Mouse (Mus musculus) spleen, adult 12 weeks (tissue): ENCODE data around the gene Mapk10.

Experiments used
- DNase-seq: peaks from one replicate; pipeline ENCODE4 v3.0.0; 2022; ENCODE audit warnings: low spot score

Gene Mapk10

DNA sequence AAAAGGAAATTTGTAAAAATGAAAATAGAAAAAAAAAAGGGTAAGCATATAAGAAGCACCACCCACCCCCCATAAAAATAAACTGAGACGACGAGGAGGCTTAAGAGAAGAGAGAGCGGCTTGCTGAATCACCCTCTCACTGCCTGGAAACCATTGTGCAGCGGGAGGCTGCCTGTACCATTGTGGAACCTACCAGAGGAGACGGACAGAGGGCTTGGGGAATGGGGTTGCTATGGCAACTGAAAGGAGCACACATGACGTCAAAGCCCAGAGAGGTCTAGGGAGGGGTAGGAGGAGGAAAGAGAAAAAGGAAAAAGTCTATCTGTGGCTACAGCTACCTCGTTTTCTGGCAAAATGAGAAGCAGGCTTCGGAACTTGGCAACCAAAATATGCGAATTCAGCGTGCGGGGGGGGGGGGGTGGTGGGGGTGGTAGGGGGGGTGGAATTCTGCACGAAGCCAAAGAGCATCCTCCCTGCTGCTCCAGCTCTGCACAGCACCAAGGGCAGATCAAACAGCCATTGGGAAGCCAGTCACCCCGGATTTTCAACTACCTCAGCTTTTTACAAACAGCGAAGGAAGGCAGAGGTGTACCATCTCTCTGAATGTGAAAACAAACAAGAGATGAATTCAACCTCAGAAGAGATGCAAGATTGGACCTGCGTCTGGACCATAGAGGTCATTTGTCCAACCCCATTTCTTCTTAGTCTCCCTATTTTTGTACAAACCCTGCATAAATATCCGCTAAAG is at the start of gene Mapk10:
Gene Mapk10, minus strand, starts transcription at position 234 of the 748 bp plus-strand sequence.
- DNase-seq = no peak

DNA sequence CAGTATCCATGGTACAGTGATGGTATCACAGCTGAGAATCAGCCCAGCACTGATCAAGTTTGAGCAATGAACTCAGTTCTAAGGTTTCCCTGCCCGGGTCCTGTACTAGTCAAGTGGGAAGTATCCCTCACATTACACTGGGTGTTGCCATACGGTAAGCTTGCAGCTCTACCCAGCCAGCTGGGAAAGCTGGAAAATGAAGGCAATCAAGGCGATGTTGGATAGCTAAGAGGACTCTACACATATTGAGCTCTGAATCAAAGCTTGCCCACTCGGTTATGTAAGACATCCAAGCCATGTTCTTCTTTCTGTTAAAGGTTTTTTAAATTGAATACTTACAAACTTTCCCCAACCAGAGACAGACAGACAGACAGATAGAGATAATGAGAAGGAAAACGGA is 45.0 kb upstream of the Mapk10 start:
- DNase-seq = no peak

DNA sequence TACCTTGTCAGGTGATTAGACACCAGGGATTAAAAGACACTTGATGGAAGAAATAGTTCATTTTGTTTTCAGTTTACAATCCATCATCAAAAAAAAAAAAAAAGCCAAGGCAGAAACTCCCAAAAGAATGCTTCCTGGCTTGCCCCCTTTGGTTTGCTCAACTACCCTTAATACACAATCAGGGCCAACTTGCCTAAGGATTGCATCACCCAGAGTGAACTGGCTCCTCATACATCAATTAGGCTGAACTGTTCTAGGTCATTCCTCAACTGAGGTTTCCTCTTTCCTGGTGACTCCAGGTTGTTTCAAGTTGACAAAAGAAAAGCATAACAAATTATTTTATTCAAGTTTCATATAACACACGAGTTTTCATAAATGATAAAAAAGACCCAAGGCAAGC is 31.3 kb upstream of the Mapk10 start:
- no peak for DNase-seq

DNA sequence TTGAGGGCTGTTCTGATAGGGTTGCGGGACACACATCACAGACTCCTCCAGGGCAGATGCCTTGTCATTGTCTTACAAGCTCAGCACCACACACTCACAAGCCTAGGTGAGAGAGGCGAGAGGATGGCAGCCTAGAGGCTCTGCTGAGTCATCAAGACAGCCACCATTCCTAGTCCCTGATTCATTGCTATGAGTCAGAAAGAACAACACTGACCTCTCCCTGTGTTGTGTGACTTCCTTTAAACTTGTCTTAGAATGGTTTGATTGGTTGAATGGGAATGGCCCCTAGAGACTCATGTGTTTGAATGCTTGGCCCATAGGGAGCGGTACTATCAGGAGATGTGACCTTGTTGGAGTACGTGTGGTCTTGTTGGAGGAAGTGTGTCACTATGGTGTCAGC is 20.7 kb upstream of the Mapk10 start:
- DNase-seq = no peak

DNA sequence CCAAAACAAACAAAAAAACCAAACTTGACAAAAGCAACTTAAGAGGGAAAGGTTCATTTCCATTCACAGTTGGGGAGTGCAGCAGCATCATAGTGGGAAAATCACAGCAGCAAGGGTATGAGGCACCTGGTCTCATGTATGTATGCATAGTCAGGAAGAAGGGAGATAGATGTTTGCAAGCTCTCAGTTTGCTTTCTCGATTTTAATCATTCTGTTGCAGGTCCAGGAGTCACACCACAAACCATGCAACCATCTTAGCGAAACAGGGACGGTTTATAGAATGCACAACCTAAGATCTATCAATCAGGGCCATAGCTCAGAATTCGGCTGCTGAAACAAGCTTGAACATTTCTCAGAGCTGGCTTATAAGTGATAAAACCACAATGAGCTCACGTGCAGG is 19.2 kb upstream of the Mapk10 start:
- DNase-seq = no peak

DNA sequence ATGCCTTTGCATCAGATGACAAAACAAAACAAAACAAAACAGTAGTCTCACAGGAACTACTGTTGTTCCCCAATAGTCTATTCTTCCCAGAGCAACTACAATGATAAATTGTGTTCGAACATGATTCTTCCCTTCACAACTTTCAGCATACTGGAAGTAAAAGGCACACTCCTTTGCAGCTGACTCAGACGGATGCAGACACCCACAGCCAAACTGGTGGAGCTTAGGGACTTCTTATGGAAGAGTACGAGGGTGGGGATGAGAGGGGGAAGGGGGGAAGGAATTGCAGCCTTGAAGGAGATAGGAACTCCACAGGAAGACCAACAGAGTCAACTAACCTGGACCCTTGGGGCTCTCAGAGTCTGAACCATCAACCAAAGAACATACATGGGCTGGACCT is 18.2 kb upstream of the Mapk10 start:
- no peak for DNase-seq

DNA sequence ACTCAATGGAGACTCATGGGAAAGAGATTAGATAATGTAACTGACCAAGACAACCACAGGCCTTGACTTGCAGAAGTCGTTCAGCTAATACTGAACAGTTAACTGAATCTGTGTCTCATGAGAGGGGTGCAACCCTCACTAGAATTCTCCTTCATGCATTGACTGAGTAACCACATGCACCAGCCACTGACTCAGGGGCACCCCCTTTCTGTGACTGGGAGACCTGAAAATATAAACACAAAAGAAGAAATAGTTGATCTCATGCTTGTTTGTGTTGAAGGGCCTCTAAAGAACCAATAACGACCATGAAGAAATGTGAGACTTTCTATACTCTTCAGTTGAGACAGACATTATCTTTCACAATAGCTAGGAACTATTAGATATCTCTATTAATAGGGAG is 10.9 kb upstream of the Mapk10 start:
- no peak for DNase-seq

DNA sequence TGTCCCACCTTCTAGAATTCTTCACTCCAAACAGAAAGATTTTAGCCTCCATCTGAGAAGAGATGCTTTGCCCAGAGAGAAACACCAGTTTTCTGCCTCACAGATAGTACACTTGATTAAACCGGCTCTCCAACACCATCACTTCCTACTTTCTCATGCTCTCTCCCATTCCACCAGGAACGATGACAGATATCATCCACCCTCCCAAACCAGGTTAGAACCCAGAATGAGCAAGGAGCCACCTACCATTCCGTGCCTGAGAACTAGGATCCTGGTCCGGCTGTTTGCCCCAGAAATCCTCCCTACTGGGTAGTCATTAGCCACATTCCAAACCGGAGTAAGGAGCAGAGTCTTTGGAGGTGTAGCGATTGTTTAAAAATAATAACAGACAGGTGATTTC is 490 bp downstream of the Mapk10 start:
- DNase-seq = no peak

DNA sequence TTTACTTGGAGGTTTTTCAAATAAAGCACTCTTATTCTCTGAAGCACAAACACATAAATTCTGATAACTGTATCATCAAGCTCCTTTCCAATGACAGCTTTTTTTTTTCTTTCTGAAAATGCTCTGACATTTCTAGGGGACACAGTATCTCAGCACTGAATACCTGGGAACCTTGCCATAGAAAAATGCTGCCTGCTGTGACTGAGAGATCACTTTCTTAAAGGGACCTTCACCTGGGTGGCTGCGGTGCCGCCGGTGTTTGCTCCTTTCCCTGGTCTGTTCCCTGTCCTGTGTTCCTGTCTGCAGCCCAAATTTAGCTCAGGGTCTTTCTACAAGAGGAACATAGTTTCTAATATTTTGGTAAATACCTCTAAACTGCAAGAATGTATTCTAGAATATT is 1.1 kb downstream of the Mapk10 start:
- no peak for DNase-seq

DNA sequence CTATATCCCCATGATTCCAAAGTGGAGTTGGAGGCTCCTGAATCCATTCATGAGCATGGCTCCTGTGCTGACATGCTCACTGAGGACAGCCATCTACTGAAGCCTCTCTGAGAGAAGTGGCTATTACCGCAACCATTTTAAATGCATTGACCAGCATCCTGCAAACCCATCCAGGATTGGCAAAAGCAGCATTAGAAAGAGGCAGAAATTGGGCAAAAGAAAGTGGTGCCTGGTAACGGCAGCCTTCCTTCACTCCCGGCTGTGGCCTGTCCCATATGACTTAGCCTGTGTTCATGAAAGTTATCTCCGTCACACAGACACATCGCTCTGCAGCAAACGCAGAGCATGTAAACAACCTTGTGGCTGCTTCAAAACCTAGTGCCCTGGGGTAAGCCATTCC is 1.6 kb downstream of the Mapk10 start:
- DNase-seq = no peak

DNA sequence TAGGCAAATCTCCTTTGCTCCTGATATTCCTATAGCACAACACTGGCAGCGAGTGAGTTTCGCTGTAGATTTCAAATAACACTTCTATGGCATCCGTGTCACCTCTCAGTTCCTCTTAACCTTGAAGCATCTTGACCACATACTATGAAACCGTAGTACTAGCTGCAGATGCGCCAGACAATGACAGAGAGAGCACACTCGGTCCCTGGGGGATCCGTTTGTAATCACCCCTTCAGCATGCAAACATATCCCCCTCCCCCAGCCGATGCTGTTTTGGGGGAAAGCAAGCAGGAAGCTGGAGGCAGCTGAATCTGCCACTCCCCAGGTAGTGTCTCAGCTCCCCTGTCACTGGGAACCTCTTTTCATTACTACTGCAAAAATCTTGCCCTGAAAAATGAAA is 2.3 kb downstream of the Mapk10 start:
- no peak for DNase-seq

DNA sequence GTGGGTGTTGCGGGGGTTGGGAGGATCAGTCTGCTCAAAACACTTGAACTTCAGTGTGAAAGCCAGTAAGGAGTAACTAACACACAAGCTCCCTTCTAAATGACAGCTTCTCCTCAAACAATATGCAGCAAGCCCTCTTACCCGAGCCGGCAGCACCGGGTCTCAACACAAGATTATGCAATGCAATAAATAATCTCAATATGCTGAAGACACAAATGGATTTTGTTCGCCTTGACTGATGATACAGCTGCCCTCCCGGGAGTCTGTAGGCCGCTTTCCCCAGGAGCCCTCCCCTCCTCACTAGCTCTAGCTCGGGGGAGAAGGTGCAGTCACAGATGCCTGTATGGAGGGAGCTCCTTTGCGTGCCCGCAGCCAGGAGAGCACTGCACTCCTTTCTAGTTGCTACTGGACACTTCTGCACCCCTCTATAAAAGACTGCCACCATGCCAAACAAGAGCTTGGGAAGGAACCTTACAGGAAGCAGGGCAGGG is 3.1 kb downstream of the Mapk10 start:
- no peak for DNase-seq

DNA sequence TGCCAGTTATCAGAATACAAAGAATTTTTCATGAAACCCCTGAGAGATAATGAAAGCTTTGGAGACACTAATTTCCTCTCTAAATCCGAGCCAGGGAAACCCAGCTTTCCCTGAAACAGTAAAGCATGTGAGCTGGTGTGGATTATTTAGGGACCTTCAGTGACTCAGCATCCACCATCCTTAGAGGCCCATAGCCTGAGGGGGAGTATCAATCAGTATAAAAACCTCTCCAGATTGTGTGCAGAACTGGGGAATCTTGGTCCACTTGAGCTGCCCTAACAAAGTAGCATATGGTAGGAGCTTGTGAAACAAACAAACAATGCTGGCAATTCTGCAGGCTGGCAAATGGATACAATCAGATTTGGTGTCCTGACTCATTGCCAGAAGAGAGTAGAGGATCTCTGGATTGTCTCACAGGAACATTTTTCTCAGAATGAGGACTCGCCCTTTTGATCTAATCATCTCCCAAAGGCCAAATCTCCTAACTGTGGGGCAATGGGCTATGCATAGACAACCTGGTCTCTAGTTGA is 13.3 kb downstream of the Mapk10 start:
- DNase-seq = no peak

DNA sequence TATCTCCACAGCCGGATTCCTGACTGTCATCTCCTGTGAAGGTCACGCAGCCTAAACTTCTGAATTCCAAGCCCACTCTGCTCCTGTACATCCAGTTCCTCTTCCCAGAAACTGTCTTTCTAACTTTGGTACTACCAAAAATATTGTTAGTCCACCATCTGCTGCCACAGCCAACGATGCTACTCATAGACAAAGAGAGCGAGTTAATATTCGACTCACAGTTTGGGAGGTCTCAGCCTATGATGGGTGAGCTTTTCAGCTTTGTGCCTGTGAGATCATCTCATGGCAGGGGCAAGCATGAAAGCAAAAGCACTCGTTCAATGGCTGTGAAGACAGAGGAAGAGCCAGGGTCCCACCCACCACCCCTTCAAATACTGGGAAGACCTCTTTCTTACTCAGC is 16.6 kb downstream of the Mapk10 start:
- DNase-seq = no peak

DNA sequence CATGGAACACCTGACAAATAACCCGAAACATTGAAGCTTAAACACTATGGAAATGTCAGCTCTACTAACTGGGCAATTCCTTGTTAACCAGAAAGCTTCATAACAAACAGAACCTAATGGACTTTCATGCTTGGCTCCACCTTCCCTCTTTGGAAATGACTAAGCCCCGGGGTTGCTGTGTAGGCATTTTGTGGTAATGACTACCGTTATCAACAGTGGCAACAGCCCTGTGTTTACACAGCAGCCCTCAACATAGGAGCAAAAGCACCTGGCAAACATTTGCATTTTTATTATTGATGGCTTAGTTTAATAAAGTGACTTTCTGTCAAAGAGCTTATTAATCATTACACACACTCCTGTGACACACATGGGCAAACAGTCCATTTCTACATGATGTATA is 17.4 kb downstream of the Mapk10 start:
- no peak for DNase-seq

DNA sequence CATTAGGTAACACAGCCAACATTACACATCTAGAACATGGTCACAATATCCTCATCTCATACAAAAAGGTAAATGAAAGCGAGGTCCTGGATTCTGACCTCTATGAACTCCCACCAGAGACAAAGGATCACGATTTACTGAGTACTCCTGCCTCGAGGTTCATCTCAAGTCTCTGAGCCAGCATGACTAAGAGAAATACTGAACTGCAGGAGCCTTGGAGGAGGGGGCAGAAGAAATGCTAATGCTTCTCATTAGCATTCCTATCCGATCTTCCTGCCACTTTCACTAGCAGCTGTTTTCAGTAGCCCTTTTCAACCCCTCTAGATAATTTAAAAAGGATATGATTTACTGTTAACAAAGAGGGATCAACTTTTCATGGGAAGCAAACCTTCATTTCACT is 19.6 kb downstream of the Mapk10 start:
- no peak for DNase-seq

DNA sequence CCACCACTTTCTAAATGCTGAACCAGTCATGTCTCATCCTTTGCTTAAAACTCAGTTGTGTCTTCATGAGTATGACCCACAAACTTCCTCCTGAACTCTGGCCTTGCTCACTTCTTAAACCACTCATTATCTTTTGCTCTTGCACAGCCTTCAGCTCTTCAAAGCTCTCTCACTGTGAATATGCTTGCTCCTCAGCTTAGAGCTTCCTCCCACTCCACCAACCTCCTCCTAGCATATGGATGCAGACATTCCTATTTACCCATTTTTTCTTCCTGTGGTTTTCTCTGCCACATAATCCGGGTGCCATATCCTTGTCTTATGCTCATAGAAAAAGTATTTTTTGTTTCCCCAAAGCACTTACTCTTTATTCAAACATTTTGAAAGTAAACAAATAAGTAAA is 26.9 kb downstream of the Mapk10 start:
- DNase-seq = no peak

DNA sequence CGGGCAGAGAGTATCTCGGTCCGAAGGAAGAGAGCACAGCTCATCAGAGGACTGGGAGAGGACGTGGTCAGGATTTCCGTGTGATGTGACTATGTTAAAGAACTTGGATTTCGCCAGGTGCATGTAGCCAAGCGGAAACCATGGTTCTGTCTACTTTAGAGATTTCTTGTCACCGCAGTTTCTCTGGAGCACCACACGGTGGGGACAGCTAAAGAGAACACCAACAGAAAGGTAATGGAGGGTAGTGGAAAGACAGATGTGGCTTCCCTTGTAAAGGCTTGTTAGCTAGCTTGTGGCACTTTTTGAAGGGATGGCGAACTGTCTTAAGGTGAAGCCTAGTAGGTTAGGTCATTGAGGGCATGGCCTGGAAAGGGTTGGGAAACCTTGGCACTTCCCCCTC is 29.5 kb downstream of the Mapk10 start:
- DNase-seq = no peak

DNA sequence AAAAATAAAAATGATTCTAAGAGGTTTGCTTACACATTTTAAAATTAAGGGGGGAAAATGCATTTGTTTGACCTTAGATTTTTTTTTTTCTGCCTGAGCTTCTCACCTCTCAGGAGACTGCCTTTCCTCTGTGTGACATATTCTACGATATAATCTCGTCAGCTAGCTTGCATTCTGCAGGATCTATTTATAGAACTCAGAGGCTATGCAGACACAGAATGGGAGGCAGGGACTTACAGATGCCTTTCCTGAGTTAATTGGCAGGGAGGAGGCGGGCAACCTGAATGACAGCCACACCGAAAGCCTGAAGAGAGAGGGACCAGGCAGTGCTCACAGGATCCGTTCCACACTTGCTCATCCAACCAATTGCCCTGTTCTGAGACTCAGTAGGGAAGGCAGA is 34.1 kb downstream of the Mapk10 start:
- DNase-seq = no peak

DNA sequence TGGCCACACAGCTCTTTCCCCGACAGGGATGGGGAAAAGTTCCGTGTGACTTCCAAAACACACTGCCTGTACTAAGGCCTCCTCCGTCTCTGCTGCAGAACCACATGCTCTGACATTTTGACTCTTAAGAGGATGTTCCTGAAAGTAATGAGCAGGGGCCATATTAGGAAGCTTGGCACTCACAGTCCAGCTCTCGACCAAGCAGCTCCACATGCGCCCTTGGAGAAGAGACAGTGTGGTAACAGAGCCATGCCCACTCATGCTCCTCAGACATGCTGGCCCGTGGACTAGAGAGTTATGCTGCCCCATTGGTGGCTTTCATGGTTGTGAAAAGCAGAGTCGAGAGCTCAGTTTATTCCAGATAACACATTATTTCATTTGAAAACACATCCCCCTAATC is 35.1 kb downstream of the Mapk10 start:
- no peak for DNase-seq

DNA sequence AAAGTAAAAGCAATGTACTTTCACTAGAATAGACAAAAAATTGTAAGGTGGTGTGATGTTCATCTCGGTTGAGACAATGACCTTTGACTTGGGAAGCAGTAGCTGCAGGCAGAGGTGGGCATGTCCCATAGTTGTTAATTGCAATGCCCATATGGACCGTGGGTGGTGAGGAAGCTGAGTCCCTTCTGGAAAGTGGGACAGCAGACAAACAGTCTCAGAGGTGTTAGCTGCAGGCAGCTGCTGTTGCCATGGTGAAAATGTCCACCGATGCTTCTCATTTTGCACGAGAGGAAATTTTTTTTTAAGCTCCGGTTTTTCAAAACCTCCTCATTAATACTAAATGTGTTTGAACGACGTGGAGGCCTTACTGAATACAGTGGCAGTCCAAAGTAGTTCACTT is 36.5 kb downstream of the Mapk10 start:
- DNase-seq = no peak

DNA sequence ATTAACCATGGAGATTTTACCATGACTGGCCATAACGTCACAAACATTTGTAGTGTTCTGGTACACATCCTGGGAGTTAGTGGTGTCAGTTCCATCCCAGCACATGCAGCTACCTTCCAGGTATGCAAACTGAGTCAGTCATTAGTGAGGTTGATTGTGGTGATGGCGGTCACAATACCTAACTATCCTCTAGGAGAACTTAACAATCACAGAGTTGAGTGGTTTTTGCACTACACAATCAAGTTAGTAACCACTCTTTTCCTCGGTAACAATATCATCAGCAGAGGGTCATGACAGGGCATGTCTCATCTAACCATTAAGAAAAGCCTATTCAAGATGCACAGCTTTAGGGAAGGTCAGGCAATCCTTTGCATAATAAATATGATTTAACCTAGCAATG is 39.9 kb downstream of the Mapk10 start:
- DNase-seq = no peak

DNA sequence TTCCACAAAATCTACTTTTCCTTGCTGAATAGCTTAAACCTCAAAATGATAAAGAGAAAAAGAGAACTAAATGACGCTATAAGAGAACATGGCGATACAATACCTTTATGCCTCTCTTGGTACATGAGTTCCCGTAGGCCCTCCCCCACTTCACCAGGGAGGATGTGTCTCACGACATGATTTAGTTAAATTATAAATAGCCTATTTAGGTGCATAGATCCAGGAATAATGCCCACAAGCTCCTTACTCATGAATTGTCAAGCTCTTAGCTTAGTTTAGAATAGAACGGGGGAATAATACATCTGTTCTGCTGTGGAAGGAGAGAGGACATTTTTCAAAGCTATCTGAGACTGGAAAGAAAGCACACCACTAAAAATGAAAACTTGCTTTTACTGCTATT is 43.8 kb downstream of the Mapk10 start:
- no peak for DNase-seq

DNA sequence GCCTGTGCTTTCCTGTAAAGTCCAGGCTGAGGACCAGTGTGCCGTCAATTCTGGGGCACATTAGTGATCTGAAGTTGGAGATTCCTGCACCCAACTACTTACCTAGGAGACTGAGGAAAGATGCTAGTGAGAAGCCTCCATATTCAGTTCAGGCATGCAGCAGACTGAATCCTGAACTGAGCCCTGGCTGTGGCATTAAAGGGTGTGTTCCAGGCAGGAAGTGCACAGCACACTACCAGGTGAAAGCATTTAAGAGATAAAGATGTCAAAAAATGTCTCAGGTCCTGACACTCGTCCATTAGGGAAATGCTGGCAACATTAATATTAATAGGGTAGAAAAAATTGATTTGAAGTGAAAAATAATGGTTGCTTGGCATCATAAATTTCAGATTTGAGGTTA is 44.4 kb downstream of the Mapk10 start:
- no peak for DNase-seq
